Mouse (Mus musculus) retina, postnatal 7 days (tissue): ENCODE measurements around the gene Asb1.

Experiments used
- DNase-seq: peaks from one replicate; pipeline ENCODE4 v3.0.0-alpha.2; 2012; ENCODE audit warnings: low read depth, low spot score

The Asb1 gene

DNA sequence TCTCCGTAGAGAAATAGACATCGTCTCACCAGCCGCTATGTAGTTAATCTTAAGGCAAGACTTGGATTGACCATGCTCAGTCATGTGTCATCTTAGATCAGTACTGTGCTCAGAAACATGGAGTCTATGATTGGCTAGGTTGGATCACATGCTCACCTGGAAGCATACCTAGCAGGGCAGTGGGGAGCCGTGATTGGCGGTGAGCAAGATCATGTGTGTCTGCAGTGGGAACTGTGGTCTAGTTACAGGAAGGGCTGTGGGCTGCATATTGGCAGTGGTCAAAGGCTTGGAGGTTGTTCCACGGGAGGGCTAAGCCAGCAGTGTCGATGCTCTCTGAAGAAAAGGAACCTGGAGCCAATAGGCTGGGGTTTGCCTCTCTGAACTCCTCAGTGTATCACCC lies 66.4 kb downstream of the Asb1 start:
- DNase-seq, result no peak

DNA sequence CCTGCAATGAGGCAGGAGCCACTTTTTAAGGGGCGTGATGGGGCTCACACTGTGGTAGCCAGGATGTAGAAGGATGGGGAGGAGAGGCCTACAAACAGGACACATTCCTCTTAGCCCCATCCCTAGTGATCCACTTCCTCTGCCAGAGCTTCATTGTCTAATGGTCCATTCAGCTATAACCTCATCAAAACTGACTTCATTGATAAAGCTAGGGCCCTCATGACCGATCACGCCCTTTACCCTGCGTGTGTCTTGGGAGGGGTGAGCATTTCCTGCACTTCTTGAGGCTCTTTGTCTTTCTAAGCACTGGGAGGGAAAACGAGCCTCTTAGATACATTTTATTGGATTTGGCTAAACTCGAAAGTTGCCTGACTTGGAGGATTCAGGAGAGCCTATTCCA lies 66.8 kb downstream of the Asb1 start:
- no peak for DNase-seq
